Mouse (Mus musculus): ENCODE measurements around the gene Gm48552.
A peak's percentile ranks its signal among the peaks of the same experiment; 100 is the strongest.

GRCm38 (mm10) chr10:81425236-81425850 is 36.5 kb downstream of the Gm48552 start:
- TF ChIP-seq POLR2A (IDR thresholded peaks at IDR 0.05; ENCODE audit: low read depth, low read length) (no peak), USF1 (IDR thresholded peaks at IDR 0.05; ENCODE audit: low read depth, low read length) (no peak), GABPA (IDR thresholded peaks at IDR 0.05; ENCODE audit: insufficient replicate concordance, low read depth, low read length) (no peak), POLR2AphosphoS2 (IDR thresholded peaks at IDR 0.05; ENCODE audit: low read depth, low read length) (no peak), CTCF (conservative IDR thresholded peaks at IDR 0.05 in 1 of 2, IDR thresholded peaks at IDR 0.05 in 1 of 2; ENCODE audit: low read depth in 2 of 2, low read length in 2 of 2) (no peak), TCF12 (IDR thresholded peaks at IDR 0.05; ENCODE audit: low read depth, low read length) (peak; percentile 20; the same call in 1 of the 2 replicates)
